Mouse (Mus musculus) gastrocnemius, postnatal 4 days (tissue): Measurements from ENCODE around the gene Tecr. TPM values are rescaled to one million over a fixed set of nuclear protein-coding genes. Genes with fewer than 3 reads are reported as not detected.
"Not testable (repeated sequence)": the region's sequence is repeated elsewhere in the genome, so short reads cannot be mapped to it uniquely, and the experiment has no call there.

ENCODE experiments used
- DNase-seq, 2 experiments: peaks; one replicate each; pipeline ENCODE4 v3.0.0; 2021 to 2022; ENCODE audit warnings: low spot score in 2 of 2, mixed read lengths in 2 of 2
- total RNA-seq, 2 experiments: library from RNA; stranded (reverse); gene quantifications; 2 replicates each; pipeline ENCODE4 v1.2.3; 2021

Tecr gene
- total RNA-seq, 2 experiments from 2014 or later = 276 to 303 TPM

DNA sequence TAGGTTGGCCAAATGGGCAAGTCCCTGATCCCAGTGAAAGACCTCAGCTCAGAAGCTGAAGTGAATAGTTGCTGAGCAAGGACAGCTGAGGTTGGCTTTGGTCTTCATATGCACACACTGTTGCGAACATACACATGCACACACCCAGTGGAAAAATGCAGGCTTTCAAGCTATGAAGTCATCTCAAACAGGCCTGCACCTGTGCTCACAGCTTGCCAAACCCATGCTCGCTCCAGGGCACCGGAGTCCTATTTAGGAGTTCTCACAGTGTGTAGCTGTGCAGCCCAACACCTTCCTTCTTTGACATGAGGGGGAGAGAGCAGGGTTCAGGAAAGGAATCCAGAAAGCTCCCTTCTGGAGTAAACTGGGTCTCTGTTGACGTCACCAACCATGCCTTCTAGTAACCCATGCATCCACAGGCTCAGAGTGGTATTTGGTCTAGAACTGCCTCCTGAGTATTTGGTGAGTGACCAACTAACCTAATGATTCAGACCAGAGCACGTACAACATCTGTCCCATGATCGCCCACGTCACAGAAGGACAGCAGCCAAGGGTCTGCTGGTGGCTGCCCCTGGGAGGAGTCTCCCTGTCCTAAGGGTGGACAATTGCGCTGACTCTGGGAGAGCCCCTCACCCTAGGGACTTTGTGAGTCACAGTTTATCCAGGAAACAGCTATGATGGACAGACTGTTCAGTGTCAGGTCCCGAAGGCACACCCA is 12.0 kb upstream of the Tecr start:
- DNase-seq = no peak

DNA sequence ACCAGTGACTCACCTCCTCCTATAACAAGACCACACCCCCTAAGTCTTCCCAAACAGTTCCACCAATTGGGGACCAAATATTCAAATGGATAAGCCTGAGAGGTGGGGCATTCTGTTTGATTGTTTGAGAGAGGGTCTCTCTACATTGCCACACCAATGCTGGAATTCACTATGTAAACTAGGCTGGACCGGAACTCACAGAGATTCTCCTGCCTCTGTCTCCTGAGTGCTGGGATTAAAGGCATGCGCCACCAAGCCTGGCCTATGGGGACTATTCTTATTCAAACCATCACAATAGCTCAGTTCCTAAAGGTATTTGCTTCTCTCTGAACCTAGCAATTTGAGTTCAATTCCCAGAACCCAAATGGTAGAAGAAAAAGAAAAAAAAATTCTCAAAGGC is 10.8 kb upstream of the Tecr start:
- no peak for DNase-seq

DNA sequence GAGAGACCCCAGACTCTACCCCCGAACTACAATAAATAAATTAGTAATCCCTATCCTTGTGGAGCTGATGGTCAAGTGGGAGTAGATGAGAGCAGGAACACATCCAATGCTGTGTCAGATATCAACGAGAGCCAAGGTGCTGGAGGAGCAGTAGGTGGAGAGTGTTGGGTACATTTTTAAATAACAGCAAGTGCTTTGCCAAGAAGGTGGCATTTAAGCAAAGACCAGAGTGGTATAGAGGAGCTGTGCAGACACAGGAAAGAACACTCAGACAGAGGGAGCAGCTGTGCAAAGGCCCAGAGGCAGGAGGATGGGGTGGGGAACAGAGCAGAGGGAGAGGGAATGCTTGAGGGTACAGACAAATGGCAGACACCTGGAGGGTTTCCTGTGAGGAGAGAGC is 9.3 kb upstream of the Tecr start:
- DNase-seq = no peak

DNA sequence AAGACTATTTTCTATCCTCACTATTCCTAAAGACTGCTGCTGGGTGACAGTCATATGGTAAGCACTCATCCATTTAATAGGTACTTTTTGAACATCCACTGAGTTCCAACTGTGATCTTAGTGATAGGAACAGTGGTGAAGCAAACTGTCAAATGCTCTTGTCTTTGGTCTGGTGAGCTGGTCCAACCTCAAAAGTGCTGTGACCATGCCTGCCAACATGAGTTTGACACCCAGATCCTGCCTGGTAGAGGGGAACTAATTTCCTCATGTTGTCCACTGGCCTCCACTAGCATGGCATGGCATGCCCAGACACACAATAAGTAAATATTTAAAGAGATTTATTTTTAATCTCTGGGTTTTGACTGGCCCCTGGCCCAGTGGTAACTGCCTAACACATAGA is 8.9 kb upstream of the Tecr start:
- no peak for DNase-seq

DNA sequence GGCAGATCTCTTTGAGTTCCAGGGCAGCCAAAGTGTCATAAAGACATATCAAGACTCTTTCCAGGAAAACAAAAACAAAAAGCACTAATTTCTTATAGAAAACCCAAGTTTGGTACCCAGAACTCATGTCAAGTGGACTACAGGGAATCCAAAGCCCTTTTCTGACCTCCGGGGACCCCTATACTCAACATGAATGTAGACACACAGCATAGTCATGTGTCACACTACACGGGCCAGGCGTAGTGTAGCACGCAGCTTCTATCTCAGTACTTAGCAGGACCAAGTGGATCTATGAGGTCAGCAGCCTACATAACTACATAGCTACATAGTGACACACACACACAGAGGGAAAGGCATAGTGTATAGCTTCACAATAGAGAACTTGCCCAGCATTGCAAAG is 5.9 kb upstream of the Tecr start:
- DNase-seq = no peak

DNA sequence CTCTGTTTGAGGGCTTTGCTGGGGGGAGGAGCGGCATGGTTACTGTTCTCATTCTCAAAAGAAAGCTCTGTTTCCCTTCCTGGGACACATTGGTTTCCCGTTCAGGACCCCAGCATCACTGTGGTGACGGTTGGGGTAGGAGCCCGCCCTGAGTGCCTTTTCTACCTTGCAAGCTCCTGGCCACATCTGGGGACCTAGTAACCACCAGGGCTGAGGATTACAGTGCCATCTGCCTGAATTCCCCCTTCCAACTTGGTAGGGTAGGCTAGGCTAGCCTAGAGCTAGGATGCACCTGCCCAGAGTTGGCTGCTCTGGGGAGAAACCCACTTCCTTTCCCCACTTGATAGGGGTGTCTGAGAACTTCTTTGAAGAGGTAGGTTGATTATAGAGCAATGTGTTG is 4.2 kb upstream of the Tecr start:
- DNase-seq = no peak

DNA sequence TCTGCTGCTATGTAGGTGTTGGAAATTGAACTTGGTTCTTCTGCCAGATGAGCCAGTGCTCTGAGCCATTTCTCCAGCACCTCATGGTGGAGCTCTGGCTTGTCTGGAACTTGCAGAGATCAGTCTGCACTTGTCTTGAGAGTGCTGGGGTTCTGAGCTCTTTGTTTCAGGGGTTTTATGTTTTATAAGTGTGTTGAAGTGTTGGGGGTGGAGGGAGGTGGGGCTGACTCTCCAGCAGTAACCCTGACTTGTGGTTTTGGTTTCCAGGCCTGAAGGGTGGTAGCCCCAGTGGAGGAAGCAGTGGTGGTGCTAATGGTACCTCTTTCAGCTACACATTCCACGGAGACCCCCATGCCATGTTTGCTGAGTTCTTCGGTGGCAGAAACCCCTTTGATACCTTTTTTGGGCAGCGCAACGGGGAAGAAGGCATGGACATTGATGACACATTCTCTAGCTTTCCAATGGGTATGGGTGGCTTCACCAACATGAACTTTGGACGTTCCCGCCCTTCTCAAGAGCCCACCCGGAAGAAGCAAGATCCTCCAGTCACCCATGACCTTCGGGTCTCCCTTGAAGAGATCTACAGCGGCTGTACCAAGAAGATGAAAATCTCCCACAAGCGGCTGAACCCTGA is 1.9 kb upstream of the Tecr start:
- no peak for DNase-seq

DNA sequence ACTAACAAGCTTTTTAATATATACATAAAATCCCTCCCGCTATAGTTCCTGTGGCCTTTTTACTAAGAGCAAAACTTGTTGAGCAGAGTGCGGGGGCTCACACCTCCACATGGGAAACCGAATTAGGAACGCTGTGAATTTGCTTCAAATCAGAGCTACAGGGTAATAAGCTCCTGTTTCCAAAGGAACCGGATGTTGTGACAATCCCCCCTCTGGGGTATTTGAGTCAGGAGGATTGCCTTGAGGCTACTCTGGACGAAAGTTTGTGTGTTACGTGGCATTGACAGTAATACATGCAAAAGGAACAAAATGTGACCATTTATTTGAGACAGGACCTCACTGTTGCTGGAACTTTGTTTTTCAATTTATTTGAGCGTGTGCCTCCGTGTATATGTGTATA is 1.3 kb upstream of the Tecr start:
- no peak for DNase-seq

DNA sequence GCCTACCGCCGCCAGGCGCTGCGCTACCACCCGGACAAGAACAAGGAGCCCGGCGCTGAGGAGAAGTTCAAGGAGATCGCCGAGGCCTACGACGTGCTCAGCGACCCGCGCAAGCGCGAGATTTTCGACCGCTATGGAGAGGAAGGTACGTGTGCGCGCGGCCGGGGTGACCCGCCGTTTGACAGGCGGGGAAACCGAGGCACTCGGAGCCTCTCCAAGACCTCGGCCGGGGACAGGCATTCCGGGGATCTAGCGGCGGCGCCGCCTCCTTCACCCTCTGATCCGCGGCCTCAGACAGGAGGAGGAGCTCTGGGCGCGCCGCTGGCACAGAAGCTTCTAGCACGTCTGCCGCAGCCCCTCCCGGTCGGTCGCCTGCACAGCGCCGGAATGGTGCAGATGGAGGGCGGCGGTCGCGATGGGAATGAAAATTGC is 643 bp upstream of the Tecr start:
- DNase-seq = peak; percentile 75 to 88

DNA sequence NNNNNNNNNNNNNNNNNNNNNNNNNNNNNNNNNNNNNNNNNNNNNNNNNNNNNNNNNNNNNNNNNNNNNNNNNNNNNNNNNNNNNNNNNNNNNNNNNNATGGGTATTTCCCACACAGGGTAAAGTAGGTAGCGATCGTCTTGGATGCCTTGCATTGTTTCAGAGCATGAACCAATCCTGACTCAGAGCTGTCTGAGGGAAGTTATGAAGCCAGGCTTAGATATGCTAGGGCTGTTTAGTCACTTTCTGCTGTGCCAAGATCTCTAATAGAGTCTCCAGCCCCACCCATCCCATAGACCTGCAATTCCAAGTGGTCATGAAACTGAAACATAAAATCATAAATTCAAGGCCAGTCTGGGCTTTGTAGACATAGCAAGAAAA is 5.1 kb downstream of the Tecr start:
- DNase-seq = no peak

DNA sequence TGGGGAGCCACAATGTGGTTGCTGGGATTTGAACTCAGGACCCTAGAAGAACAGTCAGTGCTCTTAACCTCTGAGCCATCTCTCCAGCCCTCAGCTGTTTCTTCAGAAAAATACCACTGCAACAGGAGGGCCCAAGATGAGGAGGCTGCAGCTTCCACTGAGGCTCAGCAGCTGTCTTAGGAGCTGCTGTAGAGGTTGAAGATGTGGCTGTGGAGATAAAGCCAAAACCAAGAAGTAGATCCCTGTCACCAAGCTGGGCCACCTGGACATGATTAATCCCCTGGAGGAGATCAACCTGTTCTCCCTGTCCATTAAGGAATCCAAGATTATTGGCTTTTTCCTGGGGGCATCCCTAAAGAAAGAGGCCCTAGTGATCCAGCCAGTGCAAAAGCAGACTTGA is 8.0 kb downstream of the Tecr start:
- DNase-seq = no peak

DNA sequence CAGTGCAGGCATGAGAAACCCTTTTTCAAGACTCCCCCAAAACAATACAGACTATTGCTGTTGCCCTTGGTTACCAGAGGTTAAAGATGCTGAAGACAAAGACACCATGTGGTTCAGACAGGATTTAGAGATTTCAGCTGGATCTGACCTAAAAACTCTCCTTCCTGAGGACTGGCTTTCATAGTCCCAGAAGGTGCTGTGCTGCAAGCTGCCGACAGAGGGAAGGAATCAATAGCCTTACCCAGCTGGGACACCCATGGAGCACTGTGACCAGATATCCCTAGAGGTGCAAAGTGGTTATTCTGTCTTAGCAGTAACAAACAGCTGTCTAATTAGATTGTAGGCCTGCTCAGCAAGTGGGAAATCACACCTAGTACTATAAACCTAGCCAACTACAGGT is 9.6 kb downstream of the Tecr start:
- no peak for DNase-seq

DNA sequence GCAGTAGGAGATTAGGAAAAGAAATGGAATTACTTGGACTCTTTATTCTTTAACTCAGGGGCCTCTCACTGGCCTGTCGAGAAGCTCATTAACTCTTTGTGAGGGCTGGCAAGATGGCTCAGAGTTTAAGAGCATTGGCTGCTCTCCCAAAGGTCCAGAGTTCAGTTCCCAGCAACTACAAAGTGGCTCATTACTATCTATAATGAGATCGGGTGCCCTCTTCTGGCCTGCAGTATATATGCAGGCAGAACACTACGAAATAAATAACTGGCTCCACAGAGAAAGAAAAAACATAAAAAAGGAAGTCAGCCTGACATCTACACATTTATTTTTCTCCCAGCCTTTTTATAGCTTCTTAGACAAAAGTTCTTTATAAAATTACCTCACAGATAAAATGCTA is 11.4 kb downstream of the Tecr start:
- no peak for DNase-seq

DNA sequence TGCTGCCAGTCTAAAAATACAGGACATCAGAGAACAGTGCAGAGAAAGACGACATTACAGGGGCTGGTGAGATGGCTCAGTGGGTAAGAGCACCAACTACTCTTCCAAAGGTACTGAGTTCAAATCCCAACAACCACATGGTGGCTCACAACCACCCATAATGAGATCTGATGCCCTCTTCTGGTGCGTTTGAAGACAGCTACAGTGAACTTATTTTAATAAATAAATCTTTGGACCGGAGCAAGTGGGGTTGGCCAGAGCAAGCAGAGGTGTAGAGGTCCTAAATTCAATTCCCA is 12.8 kb downstream of the Tecr start:
- DNase-seq = not testable (repeated sequence)

DNA sequence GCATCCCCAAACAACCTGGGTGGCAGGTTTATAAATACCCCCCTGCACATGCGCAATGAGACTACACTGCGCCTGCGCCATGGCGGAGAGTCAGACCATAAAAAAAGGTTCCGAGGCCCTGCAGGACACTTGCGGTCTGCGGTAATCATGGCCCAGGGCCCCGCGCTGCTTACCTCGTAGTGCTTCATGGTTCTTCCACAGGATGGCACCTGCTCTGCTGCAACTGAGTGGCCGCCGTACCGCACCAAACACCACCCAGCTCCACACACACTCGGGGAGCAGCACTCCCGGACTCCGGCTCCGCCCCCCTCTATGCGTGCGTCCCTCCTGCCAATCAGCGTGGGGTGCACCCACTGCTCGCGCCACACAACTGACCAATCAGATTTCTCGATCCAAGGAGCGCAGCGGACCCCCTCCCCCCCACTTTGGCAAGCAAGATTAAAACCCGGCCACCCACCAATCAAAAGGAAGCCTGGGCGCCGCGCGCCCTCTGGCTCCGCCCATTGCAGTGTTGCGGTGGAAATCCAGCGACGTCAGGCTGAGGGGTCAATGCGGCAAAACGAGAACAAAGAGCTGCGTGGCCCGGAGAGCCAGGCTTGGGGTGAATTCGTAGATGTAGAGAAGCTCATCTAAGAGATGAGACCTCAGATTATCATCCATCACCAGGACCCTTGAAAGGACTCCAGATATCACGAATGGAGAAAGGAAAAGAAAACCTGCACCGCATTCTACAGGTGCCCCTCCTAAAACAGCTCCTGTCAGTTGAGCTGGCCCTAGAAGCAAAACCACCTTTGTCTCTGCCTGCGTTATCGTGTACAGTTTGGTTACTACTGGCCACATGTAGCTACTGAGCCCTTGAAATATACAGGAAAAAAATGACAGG is 13.4 kb downstream of the Tecr start:
- DNase-seq = peak; percentile 92 to 94

DNA sequence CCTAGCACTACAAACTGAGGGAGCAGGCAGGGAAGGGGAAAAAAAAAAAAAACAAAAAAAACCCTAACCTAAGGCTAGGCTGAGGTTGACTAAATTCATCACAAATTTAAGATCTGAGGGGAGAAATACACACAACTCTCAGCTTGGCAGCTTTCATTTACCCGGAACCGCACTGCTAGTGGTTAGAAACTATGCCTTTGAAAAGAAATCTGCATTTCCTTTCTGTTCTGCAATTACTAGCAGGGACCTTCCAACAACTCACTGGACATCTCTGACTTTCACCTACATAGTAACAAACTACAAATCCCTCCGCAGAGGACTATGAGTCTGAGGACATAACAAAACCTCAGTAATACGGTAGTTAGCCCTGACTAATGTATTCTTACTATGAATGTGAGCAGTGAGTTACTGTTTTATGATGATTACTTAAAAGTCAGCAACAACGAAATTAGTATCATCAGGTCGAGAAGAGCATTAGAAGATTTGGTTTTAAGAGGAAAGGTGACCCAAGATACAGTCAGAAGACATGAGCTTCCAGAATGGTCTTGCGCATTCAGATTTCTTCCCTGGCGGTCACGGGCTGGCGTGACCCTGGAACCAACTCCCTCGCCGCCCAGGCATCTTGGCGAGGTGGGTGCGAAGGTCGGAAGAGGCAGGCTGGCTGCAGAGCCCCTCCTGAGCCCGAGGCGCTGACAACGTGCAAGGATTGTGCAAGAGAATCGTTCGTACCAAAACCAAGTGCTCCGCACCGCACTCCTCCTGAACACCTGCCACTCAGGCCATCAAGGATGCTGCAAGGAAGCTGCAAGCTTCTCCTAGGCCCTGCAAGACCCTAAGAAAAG is 14.2 kb downstream of the Tecr start:
- no peak for DNase-seq

DNA sequence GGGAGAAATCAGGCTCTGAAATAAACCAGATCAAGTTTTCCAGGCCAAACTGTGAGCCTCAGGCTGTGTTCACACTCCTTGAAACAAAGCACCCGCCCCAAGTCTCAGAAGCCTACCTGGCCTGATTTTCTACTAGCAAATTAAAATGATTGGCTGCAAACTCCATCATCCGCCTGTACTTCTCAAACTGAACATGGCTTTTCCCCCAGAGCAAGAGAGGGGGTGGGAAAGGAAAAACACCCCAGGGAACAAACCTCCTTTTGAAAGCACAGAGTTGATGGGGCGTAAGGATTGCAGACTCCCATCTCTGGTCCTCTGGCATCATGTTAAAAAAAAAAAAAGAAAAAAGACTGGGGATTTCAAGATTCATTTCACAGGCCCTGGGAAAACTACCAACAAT is 15.1 kb downstream of the Tecr start:
- DNase-seq = no peak

DNA sequence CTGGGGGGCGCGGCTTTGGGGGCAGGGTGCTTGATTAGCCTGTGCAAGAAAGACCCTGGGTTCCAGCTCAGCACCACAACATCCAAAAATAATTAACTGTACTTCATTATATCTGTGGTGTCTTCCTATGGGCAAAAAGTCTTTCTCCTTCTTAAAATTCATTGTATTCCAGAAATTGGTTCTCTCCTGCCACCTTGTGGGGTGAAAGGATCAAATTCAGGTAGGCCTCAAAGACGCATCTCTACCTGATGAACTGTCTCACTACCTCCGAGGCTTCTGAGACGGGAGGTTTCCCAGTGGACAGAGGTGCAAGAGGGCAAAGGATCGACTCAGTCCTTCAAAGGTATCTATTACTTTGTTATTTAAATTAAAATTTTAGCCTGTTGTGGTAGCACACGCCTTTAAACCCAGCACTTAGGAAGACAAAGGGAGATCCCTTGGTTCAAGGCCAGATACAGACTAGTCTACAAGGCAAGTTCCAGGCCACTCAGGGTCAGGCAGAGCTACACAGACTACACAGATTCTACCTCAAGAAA is 17.2 kb downstream of the Tecr start:
- no peak for DNase-seq

DNA sequence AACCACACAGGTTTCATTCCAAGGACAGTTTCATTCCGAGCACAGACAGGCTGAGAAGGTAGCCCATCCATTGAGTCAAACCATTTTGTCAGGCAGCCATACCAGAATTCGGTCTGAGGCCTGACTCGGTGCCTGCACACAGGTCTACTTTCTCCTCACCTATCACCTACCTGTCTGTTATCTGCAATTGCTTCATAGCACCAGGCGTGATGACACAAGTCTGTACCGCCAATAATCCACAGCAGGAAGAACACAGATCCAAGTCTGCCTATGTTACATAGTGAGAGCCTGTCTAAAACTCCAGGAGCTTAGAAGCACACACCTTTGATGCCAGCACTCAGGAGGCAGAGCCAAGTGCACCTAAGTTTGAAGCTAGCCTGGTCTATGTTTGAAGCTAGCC is 18.9 kb downstream of the Tecr start:
- no peak for DNase-seq

DNA sequence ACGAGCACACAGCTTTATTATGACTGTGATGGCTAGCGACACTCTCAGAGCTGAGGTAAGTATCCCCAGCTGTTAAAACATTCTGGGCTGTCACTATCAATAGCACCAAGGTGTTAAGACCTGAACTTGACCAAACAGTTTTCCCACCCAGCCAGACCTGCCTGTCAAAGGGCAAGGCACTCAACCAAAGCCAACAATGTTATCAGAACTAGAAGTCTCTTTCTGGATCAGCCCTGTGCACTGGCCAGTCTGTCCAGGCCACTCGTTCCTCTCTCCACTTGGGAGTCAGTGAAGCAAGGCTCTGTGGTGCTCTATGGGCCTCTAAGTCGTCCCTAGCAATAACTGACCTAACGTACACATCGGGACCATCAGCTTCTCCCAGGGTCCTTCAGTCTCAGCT is 20.1 kb downstream of the Tecr start:
- DNase-seq = no peak

DNA sequence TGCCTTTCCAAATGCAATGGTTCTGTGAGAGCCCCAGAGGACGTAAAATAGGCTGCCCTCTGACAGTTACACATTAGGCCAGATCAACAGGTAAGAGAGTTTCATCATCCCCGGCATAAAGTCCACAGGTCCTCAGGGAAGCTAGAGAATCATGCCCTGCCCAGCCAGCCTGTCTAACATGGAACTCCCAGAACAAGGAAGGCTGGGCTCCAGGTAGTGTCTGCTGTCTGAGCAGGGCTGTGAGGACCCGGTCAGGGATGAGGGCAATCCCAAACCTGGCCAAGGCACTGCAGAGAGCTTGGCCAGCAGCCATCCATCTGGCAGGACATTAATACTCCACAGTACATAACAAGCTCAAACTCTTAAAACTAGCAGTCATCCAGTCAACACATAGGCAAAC is 22.4 kb downstream of the Tecr start:
- DNase-seq = no peak
